Mouse (Mus musculus) frontal cortex, adult 2 months (tissue): Measurements from ENCODE around the gene Npdc1. TPM values are rescaled to one million over a fixed set of nuclear protein-coding genes. Genes with fewer than 3 reads are reported as not detected.
"Not testable (repeated sequence)": the region's sequence is repeated elsewhere in the genome, so short reads cannot be mapped to it uniquely, and the experiment has no call there.

ENCODE experiments used
- DNase-seq, 2 experiments: peaks; one replicate each; pipeline ENCODE4 v3.0.0; 2022; ENCODE audit warnings: low spot score in 1 of 2; ENCODE audit errors: extremely low spot score in 1 of 2
- polyA plus RNA-seq: library from polyadenylated mRNA; depleted of rRNA; stranded (reverse); fragments of >200 nt; gene quantifications from 2 replicates; pipeline ENCODE4 v1.2.3, GENCODE M21; 2012

Npdc1 gene
- polyA plus RNA-seq, 1 experiment = 383 TPM

DNA sequence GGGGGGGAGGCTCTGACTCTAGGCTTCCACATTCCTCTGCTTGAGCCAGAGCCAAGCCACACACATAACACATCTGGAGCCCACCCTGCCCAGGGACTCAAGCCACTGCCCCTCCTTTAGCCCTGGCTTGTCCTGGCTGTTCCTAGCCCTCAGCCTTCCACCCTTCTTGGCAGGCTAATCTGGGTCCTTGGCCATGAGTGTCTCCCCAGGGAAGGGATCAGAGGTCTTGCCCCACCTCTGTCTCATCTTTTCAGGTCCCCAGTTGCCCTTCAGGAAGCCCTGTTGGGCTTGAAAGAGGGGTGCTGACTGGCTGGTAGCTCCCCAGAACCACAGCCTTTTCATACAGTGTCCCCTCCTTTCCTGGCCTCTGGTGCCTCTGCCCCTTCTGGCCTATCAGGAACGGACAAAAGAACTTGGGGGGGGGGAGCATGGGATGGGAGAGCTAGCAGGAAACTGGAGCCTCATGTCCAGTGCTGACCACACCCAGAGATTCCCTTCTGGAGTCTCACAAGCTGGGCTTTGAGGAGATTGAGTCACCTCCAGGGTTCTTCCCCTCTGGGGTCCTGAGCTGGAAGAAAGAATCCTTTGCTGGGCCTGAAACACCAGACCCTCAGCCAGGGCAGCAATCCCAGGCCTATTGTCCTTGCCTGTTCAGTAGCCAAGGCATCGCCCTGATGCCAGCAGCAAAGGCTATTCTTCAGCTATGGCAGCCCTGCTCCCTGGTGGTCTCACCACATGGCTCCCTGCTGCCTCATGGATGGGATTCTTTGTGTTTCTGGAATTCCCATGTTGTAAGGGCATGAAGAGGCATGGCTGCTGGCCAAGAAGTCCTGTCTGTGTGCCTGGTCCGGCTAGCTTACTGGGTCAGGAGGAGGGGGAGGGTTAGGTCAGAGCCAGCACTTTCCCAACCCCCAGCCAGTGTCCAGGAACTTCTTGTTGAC, 4.6 kb upstream of the Npdc1 start:
- peak in 1 of 2 experiments; percentile 36 for DNase-seq

DNA sequence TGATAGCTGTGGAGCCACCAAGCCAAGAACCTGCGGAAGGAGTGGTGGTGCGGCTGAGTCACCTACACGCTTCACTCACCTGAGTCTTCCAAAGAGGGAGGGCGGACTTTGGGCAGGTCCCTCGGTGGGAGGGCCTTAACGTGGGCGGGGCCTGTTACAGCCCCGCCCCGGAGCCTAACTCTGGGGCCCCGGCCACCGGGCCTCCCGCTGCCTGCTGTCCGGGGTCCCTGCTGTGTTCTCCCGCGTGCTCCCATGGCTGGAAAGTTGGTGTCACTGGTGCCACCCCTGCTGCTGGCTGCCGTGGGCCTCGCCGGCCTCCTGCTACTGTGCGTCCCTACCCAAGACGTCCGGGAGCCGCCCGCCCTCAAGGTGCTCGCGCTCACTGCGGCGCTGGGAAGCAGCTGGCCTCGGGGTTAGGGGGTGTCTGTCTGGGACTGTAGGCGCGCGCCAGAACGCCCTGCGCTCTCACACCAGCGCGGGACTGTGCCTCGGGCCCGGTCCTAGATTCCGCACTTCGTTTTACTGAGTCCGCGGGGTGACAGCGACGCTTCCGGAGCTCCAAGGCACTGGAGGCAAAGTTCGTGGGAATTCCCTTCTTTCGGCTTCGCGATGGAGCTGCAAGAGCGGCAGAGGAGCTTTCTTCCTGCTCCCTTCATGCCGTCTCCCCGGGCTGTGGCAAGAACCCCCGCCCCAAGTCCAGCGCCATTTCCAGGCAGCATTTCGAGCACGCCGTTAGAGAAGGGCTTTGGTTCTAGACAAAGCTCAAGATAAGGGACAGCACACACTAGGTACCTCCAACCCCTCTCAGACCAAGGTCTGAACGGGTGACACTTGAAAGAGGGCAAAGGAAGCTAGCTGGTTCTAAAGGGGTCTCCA, 3.2 kb upstream of the Npdc1 start, which contains the start of gene Entpd2:
Gene Entpd2, plus strand, starts transcription at position 154 of the 876 bp plus-strand sequence.
- DNase-seq = no peak

DNA sequence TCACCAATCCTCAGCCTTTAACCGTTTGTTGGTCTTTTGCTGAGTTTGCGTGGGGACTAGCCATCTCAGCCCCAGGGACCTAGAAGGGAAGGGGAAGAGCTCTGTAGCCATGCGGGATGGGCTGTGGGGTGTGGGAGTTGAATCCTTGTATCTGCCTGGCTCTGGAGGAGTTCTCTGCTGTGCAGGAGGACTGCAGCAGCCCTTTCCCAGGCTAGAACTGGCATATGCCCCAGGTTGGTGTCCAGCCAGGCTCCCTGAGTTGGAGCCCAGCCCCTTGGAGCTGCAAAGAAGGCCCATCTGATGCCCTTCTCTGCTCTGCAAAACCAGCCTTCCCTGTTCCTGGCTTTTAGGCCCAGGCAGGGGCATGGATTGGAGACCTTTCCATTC, 2.6 kb upstream of the Npdc1 start:
- peak in 1 of 2 experiments; percentile 43 for DNase-seq

DNA sequence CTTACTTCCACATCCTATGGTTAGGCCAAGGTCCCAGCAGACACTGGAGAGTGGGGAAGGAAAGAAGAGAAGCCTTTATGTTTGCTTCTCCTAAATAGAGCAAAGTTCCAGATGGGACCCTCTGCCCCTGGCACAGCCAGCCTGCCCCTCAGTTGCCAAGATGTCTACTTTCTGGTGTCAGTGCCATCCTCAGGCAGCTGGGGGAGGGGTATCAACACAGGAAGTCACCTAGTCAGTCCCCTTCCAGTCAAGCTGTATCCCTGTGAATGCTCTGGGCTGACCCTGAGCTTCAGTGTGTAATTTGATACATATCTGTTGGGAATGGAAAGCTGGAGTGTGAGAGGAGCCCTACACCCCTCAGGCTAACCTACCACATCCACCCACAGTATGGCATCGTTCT, 2.1 kb upstream of the Npdc1 start:
- no peak for DNase-seq

DNA sequence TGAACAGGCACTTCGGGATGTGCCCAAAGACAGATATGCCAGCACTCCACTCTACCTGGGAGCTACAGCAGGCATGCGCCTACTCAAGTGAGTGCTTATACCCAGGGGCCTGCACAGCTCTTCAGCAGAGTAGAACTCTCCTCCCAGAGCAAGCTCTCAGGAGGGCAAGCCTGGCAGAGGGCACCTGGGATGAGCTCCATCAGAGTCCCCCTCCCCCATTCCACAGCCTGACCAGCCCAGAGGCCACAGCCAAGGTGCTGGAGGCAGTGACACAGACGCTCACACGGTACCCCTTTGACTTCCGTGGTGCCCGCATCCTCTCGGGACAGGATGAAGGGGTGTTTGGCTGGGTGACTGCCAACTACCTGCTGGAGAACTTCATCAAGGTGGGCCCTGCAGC, 1.1 kb upstream of the Npdc1 start:
- no peak for DNase-seq

DNA sequence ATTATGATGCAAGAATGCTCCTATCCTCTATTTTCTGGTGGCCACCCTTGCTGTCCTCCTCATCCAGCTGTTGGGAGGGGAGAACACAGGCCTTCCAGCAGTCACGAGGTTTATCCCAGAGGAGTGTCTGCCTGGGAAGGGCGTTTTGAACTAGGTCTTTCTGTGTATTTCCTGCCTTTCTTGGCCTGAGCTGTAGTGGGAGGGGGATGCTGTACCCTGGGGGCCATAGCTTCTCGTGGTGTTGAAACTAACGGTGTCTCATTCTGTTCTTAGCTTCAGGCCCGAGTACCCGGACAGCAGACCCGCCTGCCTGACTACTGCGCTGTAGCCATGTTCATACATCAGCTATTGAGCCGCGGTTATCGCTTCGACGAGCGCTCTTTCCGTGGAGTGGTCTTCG, 1.1 kb downstream of the Npdc1 start:
- DNase-seq = no peak

DNA sequence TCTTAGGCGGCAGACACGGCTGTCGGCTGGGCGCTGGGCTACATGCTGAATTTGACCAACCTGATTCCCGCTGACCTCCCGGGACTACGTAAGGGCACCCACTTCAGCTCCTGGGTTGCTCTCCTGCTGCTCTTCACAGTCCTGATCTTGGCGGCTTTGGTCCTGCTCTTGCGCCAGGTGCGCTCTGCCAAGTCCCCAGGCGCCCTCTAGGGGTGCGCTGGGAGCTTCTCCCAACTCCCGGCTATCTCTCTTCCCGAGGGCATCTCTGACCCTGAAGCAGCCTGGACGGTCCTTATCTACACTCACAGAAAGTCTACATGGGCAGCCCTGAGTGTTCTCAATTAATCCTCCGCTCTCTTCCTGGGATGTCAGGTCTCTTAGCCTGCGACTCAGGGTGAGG, 1.6 kb downstream of the Npdc1 start:
- DNase-seq = peak in 1 of 2 experiments; percentile 73

DNA sequence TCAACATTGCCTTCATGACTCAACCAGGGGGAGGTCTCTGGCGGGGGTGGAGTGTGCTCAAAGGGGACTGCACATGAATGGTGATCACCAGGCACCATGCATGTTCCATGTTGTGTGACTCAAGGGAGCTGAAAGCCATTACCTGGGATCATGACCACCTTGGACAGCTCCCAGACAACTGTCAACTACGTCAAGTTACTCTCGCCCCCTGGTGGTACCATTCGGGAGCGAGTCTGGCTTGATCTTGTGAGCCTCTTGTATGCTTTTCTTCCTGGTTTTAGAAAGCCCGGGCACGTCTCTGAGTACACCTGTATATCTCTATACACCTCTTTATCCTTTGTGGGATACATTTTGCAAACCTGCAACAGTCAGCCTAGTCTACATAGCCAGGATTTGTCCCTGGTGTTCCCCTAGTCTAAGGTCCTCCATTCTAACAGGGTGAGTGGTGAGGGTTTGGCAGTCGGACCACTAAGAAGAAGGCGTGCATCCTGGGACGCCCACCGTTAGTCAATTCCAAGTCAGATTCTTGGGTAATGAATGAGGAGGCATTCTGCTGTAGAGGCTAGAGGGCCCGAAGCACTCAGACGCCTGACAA, 3.3 kb downstream of the Npdc1 start:
- peak in 1 of 2 experiments; percentile 82 for DNase-seq

DNA sequence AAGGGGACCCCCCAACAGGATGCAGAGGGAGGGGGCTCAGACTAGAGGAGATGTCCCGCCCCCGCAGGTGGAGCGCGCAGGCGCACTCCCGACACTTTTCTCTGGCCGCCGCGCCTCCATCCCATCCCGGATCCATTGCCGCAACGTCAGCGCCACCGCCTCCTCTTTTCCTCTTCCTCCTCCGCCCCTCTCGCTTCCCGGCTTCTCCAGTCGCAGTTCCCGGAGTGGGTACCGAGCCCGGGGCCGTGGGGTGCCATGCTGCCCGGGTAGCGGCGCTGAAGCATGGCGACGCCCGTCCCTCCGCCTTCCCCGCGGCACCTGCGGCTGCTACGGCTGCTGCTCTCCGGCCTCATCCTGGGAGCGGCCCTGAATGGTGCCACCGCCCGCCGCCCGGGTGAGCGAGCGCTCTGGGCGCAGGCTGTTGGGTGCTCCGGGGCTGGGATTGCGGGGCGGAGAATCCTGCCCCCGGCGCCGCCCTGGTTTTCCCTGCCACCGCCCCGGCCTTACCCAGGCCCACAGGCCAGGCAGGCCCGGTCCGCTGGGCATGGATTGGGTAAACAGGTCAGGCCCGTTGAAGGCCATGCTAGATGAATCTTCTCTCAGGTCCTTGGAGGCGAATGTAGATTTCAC, 3.9 kb downstream of the Npdc1 start:
- peak; percentile 85 to 95 for DNase-seq

DNA sequence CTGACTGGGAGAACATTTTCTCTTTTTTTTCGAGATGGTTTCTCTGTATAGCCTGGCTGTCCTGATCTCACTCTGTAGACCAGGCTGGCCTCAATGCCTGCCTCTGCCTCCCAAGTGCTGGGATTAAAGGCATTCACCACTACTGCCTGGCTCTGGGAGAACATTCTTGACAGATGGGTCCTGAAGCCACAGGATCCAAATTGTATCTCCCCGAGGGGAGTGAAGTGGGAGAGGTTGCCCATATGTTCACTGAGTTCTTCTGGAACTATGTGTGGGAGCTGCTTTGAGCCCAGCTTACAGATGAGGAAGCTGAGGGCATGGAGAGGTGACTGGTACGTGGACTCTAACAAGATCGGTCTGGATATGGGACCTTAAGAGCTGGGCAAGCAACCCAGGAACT, 4.8 kb downstream of the Npdc1 start:
- DNase-seq = peak in 1 of 2 experiments; percentile 42

DNA sequence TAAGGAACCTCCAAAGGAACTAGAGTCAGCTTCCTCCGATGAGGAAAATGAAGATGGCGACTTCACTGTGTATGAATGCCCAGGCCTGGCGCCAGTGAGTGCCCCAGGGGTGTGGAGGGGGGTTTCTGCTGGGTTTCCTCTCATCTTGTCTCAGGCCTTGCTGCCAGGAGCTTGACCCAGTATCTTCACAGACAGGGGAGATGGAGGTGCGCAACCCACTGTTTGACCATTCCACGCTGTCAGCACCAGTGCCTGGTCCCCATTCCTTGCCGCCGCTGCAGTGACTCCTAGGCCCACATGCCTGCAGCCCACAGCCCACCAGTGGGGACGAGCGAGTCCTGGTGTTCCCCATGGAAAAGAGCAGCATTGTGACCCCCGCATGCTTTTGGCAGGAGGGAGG, 9.8 kb downstream of the Npdc1 start:
- DNase-seq = no peak

DNA sequence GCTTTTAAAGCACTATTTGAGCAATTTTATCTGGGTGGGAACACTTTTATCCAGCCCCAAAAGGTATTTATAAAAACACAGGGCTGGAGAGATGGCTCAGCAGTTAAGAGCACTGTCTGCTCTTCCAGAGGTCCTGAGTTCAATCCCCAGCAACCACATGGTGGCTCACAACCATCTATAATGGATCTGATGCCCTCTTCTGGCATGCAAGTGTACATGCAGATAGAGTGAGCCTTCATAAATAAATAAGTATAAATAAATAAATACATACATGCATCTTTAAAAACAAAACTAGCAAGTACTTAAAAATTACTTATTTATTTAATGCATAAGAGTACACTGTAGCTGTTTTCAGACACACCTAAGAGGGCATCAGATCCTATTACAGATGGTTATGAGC, 14.3 kb downstream of the Npdc1 start:
- DNase-seq = not testable (repeated sequence)

DNA sequence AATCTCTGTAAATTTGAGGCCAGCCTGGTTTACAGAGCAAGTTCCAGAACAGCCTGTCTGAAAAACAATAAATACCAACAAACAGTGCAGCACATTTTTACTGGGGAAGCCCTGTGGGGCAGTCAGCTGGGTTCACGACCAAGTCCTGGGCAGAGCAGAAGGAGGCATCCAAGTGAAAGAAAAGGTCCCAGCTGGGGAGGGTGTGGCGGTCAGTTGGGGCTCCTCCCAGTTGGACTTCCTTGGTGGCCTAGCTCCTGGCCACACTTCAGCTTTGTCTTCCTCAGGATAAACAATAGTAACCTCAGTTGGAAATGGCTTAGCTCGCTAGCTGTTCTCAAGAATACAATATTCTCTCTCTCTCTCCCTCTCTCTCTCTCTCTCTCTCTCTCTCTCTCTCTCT, 18.3 kb downstream of the Npdc1 start:
- no peak for DNase-seq

DNA sequence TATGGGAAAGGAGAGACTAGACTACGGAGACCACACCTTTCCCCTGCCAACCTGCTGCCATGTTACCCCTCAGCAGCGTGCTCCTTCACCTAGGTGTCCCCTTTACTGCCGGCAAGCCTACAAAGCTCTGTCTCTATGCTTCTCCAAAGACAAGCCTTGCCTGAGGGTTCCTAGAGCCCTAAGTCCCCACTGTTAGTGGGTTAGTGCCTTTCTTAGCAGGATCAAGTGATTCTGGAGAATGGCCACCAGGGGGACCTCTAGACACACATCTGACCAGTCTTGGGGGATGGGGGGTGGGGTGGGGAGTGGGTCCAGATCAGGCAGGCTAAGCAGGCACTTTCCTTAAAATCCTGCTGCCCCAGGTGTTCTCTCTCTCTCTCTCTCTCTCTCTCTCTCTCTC, 22.7 kb downstream of the Npdc1 start:
- peak in 1 of 2 experiments; percentile 61 for DNase-seq

DNA sequence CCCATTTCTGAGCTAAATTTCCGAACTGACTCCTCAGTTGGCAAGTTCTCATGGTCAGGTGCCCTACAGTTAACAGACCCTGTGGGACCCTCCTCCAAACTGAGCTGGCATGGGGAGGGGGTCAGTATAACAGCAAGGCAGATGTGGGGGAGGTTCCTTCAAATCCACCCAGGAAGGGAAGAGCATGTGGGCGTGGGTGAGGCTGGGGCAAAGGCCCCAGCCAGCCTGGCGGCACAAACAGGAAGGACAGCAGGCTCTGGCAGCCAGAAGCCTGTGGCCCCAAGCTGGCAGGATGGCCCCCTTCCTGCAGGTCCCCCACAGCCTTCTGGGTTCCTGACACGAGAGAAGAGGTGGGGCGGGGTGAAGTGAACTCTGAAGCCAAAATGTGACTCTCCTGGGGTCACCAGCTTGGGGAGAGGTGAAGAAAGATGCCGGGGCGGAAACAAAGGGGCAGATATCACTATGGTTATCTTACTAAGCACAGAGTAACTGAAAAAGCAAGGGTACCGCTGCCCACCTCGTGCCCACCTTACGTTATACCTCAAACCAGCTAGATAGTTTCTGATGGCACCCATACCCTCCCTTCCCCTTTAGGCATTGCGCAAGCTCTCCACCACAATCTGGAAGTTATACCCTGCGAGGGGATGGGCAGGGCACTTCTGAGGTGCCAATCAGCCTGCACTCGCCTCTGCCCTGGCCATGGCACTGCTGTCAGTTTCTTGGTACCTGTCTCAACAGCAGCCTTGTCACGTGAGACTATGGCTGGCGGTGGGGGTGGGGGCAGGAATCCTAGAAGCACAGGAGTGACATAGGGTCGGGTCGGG, 23.6 kb downstream of the Npdc1 start, which contains the start of gene Fut7:
Gene Fut7, plus strand, starts transcription at position 681 of the 824 bp plus-strand sequence.
- no peak for DNase-seq

DNA sequence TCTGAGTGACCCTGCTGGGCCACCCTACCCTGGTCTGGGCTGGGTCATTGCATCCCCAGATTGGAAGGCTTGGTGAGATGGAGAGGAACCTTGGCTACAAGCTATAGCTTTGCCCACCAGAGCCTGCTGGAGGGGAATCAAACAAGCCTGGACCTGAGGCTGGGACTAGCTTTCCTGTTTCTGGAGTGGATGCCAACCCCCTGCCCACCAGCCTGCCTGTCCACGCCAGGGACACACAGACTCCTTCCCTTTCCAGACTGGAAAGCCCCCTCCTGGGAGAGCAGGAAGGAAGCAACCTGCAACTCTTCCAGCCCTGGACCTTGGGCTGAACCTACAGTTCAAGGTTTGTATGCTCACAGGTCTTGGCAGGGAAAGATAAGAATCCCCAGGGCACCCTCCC, 24.5 kb downstream of the Npdc1 start:
- no peak for DNase-seq

DNA sequence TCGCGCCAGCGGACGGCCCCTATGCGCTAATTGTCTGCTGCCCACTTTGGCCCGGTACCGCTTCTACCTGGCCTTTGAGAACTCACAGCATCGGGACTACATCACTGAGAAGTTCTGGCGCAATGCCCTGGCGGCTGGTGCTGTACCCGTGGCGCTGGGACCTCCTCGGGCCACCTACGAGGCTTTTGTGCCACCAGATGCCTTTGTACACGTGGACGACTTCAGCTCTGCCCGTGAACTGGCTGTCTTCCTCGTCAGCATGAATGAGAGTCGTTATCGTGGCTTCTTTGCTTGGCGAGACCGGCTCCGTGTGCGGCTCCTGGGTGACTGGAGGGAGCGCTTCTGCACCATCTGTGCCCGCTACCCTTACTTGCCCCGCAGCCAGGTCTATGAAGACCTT, 26.3 kb downstream of the Npdc1 start:
- DNase-seq = no peak

DNA sequence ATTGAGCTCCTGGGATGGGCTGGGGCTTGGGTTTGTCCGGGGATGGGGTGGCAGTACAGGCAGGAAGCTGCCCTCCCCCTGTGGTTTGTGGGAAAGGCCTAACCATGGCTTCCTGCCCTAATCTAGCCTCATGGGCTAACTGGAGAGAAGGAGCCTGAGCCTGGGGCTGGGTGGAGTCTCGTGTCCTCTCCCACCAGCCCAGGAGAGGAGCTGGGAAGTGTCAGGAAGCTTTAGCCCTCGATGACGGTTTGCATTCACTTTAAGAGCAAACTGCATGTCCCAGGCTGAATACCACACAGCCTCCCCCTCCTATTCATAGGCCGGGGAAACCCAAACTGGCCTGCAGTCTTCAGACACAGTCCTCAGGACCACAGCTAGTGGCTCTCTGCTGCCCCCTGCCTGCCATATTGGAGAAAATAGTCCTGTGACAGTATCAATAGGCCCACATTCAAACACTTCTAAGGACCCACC, 27.6 kb downstream of the Npdc1 start:
- peak in 1 of 2 experiments; percentile 77 for DNase-seq

DNA sequence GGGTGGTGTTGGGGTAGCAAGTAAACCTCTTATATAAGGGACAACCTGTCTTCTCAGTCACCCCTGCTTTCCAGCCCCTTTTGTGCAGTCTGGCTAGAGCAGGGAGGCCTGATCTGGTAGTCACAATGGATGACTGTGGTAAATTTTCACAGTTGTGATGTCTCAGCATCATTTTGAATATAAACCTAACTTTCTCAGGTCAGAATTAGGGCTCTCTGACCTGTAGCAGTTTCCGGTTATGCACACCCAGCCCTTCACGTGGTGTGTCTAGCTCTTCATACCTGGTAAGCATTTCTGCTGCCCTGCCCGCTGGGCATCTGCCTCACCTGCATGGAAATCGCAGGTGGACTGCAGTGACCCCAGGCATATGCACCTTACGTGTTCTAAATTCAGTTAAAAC, 28.1 kb downstream of the Npdc1 start:
- no peak for DNase-seq
